Mouse (Mus musculus): ENCODE measurements at regions not wholly inside any gene's neighbourhood (a gene's known extent, or its start where the extent isn't known, plus 50 kb on each side); places are given as distances from the start of the nearest gene placed in this dataset.

DNA sequence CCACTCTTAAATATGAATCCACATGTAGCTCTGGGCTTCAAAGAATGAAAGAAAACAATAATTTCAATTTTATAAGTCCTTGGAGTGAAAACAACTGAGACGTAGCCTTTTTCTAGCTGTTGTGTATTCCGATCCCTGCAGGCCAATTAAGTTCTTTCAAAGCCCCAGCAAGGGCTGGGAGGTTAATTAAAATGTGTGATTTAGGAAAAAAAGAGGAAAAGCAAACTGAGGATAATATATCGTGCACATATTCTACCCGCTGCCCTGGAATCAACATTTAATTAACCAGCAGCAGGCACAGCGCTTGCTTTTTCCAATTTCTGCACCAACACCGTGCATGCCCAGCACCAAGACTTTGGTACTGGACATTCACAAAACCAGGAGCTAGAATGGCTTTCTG lies 167.0 kb downstream of the Nectin3 start:
- DNase-seq, result no peak

GRCm38 (mm10) chr16:46299079-46299721 lies 144.3 kb upstream of the Gm4737 start:
- DNase-seq, result no peak

- DNase-seq, result no peak
Observed at GRCm38 (mm10) chr16:46297192-46297591, 142.3 kb upstream of the Gm4737 start.

- no peak for DNase-seq
Observed at GRCm38 (mm10) chr16:46296412-46296811, 141.5 kb upstream of the Gm4737 start.

- DNase-seq, result no peak
Observed at GRCm38 (mm10) chr16:46293831-46294230, 139.0 kb upstream of the Gm4737 start.

DNA sequence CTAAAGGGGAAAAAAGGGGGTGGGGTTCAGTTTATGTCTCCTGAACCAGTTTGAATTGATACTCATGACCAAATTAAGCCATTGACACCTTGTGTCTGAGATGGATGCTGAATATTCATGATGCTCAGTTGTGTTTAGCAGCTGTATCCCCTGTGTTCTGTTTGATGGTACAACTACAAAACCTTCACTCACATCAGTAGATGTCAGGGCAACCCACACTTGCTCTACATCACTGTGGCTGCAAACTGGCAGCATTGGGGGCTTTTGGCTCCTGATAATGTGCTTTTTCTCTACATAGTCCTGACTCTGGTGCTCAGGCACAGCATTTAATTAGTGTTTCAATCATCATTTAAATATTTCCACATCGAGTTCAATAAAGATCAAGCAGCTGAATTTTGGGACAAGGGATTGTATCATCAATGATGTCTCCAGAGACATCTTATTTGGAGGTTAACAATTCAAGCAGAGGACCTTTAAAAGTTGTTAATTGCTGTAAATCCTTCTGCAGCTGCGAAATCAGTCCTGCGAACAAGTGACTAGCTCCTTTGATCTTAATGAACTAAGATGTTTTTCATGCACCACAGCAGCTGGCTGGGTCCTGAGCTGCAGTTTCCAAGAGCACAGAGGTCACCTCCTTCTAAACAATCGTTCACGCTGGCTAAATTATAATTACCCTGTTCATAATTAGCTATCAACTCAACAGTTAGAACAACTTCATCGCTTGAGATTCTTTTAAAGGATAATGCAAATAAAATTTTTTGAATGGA lies 136.4 kb upstream of the Gm4737 start:
- DNase-seq, result no peak

GRCm38 (mm10) chr16:46290199-46290598 lies 135.3 kb upstream of the Gm4737 start:
- DNase-seq, result peak; percentile 63

- no peak for DNase-seq
Observed at GRCm38 (mm10) chr16:46267533-46267932, 112.7 kb upstream of the Gm4737 start.

- DNase-seq, result no peak
Observed at GRCm38 (mm10) chr16:46251639-46252038, 96.8 kb upstream of the Gm4737 start.

DNA sequence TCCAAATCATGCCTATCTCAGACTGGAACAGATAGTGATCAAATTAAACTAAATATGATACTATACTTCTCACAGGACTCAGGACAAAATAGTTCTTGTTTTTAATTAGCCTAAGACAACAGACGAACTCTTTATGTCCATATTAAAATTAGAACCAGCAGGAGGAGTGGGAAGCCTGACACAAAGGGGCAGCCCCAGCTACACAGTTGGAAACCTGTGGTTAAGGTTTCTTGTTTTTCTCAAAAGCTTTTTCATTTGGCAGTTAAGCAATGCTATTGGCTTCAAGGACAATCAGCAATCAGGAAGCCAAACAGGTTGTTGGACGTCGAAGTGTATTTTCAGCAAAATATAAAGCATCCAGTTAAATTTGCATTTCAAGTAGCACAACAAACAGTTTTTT lies 96.1 kb upstream of the Gm4737 start:
- DNase-seq, result no peak

- DNase-seq, result no peak
Observed at GRCm38 (mm10) chr16:46245598-46245997, 90.7 kb upstream of the Gm4737 start.

GRCm38 (mm10) chr16:46228744-46229143 lies 73.9 kb upstream of the Gm4737 start:
- DNase-seq, result no peak

GRCm38 (mm10) chr16:46223084-46223600 lies 68.3 kb upstream of the Gm4737 start:
- DNase-seq, result no peak

GRCm38 (mm10) chr16:46212504-46212903 lies 57.6 kb upstream of the Gm4737 start:
- DNase-seq, result no peak

- no peak for DNase-seq
Observed at GRCm38 (mm10) chr16:46211914-46212313, 57.0 kb upstream of the Gm4737 start.

- no peak for DNase-seq
Observed at GRCm38 (mm10) chr16:46205114-46205513, 50.2 kb upstream of the Gm4737 start.

Measured in heart, postnatal 4 days (tissue).